Mouse (Mus musculus): Measurements from ENCODE around the gene Ptpn18. TPM values are rescaled to one million over a fixed set of nuclear protein-coding genes. Genes with fewer than 3 reads are reported as not detected.
"Not testable (repeated sequence)": the region's sequence is repeated elsewhere in the genome, so short reads cannot be mapped to it uniquely, and the experiment has no call there.

The Ptpn18 gene
- total RNA-seq (2022) = 1 to 10 TPM; 2.4 to 4.9 (median 2.7) TPM

DNA sequence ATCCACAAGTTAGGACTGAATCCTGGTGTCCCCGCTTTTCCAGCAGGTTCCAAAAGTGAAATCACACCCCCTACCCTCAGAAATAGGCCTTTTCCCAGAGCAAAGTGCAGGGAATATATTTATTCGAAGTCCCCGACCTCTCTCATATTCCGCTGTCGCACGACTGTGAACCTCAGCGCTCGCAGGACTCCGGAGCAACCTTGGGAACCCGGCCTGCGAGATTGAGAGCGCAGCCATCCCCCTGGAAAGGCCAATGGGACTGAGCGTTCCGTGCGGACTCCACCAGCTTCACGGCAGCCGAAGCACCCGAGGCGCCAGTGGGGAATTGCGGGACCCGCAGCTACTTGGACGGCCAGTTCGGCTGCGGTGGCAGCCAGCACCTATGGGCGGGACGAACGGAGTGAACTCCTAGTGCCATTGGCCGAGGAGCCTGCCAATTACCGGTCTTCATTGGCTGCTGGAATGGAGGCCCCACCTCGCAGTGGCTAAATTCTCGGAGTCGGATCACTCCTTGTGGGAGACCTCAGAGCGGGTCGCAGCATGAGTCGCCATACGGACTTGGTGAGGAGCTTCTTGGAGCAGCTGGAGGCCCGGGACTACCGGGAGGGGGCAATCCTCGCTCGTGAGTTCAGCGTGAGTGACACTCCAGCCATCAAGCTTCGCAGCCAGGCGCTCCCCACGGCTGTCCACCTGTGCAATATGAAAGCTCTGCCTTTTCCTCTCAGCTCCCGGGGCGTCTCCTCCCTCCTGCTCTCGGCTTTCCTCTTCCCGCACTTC is at the start of gene Ptpn18:
Gene Ptpn18 (plus strand): TSS at position 479 of the 777 bp plus-strand sequence.
- DNase-seq (ENCODE audit: low spot score) = peak; percentile 93

DNA sequence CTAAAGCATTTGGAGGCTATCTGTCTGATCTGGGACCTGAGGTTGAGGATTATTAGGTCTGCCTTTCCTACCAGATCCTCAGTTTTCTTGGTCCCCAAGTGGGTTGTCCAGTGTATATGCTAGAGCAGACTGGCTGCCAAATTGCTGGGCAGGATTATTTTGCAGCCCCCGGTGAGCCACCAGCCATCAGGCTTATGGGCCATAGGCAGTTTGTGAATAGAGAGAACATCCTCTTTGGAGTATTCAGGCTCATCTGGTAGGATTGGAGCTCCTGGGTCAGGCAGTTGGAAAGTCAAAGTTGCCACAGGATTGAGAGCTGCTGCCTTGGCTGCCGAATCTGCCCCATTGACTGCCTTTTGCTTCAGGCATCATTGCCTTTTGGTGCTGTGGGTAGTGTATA is 31.1 kb upstream of the Ptpn18 start:
- DNase-seq (ENCODE audit: low spot score) = no peak

DNA sequence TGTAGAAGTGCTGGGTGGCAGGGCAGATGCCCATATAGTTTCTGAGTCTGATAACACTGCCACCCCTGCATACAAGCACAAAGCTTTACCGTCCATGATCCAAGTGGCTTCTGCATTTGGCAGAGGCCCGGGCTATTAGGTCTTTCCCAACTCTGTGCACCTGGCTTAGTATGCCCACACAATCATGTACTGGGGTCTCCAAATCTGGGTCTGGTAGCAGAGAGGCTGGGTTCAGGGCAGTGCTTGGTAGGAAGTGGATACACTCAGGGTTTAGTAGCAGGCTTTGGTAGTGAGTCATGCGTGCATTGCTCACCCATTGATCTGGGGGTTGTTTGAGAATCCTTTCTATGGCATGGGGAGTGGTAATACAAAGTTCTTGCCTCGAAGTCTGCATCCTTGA is 30.3 kb upstream of the Ptpn18 start:
- DNase-seq (ENCODE audit: low spot score) = no peak

DNA sequence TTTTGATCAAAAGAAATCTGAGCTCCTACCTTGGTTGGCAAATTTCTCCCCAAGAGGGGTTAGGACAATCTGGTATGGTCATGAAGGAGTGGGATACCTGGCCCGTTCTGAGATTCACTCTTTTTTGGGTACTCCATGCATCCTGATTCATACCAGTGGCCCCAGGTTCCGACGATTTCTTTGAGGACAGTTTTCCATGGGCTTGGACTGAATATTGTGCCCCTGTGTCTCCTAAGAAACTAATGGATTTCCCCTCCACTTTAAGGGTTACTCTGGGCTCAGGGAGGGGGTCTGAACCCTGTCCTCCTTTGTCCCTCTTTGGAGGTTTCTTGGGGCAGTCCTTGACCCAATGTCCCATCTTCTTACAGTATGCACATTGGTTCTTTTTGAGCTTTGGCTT is 28.6 kb upstream of the Ptpn18 start:
- DNase-seq (ENCODE audit: low spot score) = no peak

DNA sequence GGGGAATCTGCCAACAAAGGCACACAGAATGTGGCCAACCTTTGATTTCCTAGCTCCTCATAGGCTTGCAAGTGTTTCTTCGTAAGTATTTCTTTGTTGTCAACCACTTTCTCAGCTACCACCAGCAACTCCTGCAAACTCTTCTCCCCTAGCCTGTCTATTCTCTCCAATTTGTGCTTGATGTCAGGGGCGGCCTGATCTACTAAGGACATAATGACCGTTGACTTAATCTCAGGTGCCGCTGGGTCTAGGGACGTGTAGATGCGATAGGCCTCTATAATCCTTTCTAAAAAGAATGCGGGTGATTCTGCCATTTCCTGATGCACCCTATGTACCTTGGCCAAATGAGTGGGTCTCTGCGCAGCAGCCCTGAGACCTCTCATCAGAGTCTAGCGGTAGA is 28.1 kb upstream of the Ptpn18 start:
- DNase-seq (ENCODE audit: low spot score) = no peak

DNA sequence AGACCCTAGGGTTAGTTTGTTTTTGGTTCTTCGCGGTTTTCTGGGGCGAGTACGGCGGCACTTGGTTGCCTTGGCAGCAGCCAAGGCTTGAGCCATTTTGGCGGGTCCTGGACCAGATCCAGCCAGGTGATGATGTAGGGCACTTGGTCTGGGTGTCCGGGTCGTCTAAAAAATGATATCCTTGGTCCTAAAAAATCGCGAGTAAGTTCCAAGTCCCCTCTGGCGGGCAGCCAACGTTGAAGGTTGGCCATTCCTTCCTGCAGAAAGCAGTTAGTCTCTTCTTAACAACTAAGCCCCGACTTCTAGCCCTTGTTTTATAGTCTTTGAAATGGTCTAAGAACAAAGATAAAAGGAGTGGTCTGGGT is 27.2 kb upstream of the Ptpn18 start:
- DNase-seq (ENCODE audit: low spot score) = no peak

DNA sequence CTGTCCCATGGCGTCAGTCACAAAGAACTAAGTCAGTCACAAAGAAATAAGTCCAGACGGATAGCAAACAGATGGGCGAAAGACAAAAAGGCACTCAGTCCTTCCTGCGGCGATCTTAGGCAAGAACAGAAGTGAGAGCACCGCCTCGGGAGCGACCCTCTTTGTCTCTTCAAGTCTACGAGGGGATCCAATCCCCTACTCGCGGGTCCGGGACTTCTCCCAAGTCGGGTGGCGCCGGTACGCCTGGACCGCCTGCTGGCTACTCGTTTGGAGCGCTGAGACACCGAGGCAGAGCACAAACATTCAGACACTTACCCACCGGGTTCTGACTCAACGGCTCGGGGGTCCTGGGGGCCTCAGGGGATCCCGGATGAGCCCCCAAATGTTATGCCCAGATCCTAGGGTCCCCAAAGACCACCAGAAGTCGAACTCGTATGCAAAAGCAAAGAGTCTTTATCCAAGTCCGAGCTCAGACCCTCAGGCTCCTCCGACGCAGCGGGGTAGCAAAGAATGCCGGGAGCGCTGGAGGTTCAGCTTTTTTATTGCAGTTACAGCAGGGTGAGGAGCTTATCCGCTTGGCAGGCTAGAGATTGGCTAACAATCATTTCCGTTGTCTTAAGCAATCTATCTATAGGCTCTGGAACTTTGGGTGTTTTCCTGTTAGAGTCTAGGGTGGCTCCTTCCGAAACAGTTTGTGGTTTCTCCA is 26.6 kb upstream of the Ptpn18 start:
- peak; percentile 40 for DNase-seq (ENCODE audit: low spot score)

DNA sequence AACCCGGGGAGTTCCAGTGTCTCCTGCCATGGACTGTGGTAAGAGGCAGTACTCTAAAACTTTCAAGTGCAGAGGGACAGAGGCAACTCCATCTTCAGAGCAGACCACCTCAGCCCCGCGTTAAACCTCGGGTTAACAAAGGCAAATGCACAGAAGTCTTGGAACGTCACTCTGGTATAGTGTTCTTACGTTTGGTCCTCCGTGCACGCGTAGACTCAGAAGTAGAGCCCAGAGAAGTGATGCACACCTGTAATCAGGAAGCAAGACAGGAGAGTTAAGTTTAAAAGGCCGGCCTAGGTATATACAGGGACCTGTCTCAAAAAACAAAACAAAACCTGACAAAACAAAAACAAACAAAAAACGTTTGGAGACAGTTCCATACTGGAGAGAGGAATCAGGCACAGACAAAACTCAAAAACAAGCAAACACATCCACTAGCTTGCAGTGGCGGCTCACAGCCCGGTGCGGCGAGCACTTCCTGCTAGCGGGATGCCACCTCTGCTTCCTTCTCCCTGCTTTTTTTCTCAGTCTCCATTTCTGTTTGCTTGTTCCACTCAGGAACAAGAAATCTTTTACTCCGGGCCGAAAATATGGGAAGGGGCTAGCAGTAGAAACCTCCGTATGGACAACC is 25.6 kb upstream of the Ptpn18 start:
- DNase-seq (ENCODE audit: low spot score) = peak; percentile 21

DNA sequence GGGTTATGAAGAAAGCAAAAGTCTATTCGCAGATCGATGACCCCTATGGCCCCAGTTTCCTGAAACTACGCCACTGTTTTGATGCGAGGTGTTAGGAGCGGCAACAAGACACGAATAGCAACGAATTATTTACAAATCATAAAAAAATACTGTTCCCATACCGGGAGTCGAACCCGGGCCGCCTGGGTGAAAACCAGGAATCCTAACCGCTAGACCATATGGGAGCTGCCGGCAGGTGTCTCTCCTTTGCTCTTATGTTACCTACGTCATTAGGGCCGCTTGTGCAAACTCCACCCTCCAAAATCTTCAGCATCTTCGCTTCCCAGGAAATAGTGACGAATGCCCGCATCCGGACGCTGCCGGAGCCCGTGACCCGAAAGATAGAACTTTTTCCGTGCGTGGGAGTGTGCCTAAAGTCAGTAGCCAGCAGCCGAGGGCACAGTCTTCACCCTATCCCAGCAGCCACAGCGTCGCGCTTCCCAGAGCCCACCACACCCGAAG is 24.9 kb upstream of the Ptpn18 start:
- DNase-seq (ENCODE audit: low spot score) = peak; percentile 96

DNA sequence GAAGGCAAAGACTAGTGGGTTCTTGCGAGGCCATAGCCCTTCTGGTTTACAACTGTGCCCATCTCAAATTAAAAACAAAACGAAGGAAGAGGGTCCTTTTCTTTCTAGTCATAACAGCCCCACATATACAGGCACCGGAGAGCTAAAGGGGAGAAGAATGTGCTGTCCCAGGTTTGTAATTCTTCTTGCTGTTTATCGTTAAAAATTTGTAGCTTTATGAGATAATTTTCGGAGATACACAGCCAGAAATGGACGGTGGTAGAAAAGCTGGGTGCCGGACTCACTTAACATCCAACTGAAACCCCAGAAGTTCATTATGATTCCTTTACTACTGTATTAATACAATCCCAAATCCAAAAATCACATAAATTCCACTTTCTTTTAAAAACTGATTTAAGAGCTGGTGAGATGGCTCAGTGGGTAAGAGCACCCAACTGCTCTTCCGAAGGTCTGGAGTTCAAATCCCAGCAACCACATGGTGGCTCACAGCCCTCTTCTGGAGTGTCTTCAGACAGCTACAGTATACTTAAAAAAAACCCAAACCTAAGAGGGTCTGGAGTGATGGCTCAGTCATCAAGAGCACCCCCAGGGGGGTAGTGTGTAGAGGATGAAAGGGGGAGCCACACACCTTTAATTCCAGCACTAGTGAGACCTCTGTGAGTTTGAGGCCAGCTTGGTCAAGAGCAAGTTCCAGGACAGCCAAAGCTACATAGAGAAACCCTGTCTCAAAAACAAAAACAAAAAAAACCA is 24.0 kb upstream of the Ptpn18 start:
- DNase-seq (ENCODE audit: low spot score) = no peak

DNA sequence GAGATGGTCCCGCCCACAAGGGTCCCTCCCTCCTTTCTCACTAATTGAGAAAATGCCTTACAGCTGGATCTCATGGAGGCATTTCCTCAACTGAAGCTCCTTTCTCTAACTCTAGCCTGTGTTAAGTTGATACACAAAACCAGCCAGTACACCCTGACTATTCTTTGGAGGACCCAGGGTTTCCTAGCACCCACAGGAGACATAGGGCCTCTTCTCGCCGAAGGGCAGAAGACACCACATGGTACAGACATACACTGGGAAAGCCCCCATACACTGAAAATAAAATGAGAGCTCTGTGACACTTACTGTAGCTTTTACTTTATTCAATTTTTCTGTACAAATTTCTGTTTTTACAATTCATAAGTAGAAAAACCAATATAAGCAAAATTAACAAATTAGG is 23.2 kb upstream of the Ptpn18 start:
- no peak for DNase-seq (ENCODE audit: low spot score)

DNA sequence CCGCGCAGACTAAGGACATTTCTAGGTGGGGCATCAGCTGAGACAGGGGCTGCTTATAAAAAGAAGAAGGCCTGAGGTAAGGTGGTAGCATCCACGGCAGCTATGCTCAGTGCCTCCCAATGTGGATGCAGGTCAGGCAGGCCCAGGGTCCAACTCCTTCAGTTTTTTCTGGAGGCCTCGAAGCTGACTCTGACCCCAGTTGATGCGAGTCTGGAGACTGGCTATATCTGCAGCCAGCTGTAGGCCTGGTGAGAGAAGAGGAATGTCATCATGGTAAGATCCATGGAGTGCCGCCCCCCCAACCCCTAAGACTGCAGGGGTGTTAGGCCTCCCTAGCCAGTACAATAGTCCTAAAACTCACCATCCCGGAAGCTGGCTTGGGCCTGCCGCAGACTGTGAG is 22.2 kb upstream of the Ptpn18 start:
- not testable (repeated sequence) for DNase-seq (ENCODE audit: low spot score)

DNA sequence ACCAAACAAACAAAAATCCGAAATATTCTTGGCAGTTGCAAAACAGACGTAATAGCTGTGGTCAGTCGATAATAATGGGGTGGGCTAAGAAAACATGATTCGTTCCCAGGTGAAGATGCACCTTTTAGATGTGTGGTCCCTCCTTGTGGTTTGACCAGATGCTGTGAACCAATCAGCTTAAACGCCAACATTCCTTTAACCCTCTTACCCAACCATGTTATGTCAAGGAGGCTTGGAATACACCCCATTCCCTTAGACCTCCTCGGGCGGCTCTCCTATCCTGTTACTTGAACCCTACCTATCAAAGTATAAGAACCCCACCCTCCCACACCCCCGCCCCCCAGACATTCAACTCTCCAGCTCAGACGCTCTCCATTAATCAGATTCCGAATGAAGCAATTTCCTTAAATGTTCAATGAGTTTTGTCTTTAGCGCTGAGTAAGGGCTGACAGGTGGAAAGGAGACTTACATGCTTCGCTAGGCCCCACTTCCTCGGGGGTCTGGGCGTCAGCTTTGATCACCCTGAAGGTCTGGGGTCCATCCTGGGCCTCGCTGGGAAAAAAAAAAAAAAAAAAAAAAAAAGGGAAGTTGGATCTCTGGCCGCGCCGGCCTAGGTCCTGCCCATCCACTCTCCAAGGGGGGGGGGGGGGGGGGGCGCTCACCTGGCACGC is 21.0 kb upstream of the Ptpn18 start:
- no peak for DNase-seq (ENCODE audit: low spot score)

DNA sequence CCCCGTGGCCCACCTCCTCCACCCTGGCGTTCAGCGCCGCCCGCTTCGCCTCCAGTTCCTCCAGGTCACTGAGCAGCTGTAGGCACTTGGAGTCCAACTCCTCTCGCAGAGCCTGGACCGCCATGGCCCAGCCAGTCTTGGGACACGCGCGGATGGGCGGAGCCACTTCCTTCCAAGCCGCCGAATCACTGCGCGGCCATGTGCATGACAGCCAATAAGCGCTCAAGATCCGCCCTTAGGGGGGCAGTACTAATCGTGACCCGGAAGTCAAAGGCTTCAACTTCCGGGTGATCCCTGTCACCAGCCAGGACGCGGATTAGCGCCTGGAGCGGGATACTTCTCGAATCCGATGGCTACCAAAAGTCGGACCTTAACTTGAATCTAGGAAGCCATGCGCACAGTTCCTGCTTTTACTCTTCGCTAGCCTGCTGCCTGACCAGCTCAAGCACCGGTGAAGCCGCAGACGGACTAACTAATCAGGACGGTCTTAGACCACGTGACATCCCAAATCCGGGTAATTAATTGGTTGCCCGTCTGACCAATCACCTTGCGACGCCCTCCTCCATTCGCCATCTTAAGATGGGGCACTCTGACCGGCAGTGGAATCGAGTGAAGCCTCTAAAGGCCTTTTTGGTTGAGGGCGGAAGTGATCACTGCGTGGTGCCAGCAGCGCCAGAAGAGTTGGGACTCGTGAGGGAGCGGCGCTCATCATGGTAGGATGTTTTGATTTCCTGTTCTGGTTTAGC is 20.2 kb upstream of the Ptpn18 start, which contains the start of the genes Ccdc115 and Imp4:
Gene Ccdc115 (minus strand): TSS at position 458 of the 746 bp plus-strand sequence.
Gene Imp4 (plus strand): TSS at position 637 of the 746 bp plus-strand sequence.
- DNase-seq (ENCODE audit: low spot score) = peak; percentile 96

DNA sequence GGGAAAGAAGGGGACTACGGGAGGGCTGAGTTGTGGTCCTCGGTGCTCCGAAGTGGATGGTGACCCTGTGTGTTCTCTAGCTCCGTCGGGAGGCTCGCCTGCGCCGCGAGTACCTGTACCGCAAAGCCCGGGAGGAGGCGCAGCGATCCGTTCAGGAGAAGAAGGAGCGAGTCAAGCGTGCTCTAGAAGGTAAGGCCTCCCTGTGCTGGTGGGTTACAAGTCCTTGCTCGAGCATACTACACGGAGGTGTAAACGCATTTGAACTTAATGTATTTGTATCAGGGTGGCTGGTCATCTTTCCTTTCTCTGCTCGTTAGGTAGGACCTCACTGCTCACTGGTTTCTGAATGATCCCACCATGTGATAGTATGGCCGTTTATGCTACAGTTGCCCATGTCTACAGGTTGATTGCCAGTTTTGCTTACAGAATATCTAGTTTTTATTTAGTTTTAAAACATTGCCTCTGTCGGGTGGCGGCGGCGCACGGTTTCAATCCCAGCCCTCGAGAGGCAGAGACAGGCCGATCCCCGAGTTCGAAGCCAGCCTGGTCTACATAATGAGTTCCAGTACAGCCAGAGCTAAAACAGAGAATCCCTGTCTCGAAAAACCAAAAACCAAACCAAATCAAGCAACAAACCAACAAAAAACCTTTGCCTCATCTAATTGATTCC is 19.5 kb upstream of the Ptpn18 start:
- no peak for DNase-seq (ENCODE audit: low spot score)

DNA sequence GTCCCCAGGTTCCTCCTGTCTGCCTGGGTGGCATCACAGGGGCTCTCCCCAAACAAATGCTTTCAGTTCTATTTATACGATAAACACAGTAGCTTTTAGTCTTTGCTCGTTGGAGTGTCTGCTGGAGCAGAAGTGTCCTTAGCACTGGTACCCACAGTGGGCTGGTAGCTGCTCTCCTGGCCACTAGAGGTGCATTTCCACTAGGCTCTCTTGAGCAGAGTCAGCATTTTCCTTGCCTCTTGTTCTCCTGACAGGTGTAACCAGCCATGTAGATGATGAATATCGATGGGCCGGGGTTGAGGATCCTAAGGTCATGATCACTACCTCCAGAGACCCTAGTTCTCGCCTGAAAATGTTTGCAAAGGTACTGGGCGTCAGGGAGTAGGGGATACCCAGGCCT is 16.4 kb upstream of the Ptpn18 start:
- no peak for DNase-seq (ENCODE audit: low spot score)

DNA sequence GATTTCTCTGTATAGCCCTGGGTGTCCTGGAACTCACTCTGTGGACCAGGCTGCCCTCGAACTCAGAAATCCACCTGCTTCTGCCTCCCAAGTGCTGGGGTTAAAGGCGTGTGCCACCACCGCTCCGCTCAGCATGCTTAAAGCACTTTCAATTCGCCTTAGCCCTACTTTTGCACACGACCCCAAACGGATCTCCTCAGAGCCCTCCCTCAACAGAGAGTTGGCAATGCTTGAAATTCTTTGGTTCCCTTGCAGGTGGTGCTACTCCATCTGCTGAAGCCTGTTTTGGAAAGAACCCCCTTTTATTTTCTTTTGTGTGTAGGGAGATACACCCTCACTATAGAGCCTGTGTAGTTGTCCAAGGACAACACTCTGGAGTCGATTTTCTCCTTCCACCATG is 1.1 kb upstream of the Ptpn18 start:
- no peak for DNase-seq (ENCODE audit: low spot score)

DNA sequence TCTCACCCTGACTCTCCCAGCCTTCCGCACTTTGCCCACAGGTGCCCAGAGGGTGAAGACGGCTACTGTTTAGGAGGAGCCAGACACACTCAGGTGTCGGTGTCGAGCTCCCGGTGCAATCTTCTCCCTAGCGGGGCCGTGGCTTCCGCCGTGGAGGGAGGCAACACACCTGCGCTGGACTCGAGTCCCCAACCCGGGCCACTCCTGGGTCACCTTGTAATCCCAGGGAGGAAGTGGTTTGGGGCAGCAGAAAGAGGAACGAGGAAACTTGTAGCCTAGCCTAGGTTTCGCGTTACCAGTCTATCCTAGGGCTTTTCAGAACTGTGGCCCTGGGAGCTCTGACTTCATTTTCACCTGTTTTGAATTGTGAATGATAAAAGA is 489 bp downstream of the Ptpn18 start:
- DNase-seq (ENCODE audit: low spot score) = no peak

DNA sequence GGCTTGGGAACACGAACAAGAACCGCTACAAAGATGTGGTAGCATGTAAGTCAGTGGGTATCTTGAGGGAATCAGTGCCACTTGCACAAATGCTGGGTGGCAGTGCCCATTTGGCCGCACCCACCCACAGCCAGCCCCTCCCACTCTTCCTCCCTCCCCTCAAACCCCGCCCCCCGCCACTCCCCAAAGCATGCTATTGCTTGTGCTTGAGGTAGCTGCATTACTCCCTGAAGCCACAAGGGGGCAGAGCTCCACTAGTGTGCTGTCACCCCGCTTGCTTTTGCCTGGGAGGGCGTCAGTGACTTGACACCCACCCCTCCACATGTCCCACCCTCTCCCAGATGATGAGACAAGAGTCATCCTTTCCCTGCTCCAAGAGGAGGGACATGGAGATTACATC is 3.2 kb downstream of the Ptpn18 start:
- peak; percentile 38 for DNase-seq (ENCODE audit: low spot score)

DNA sequence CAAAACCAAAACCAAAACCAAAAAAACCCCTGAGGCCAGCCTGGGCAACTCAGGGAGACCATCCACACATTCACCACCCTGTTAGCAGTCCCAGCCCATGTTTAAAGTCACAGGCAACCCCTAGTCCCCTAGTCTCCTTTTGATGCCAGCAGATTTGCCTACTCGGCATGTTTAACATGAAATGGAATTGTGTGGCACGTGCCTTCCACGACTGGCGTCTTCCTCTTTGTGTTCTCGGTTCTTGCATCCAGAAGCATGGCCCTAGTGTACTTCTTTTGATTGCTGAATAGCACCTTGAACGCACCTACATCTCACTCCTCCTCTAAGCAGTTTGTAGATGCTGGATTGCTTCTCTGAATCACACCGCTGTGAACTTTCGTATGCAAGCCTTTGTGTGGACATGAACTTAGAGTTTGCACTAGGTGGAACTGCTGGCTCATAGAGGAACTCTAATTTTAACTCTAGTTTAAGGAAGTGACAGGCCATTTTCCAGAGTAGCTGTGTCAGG is 4.8 kb downstream of the Ptpn18 start:
- DNase-seq (ENCODE audit: low spot score) = peak; percentile 42

Measured in heart, adult 8-10 months (tissue).